Mouse (Mus musculus): ENCODE data around the gene Zfp954. TPM values are rescaled to one million over a fixed set of nuclear protein-coding genes. Genes with fewer than 3 reads are reported as not detected.

Zfp954 gene
- polyA plus RNA-seq, 1 experiment from 2014 or later, result 9.9 TPM

GRCm38 (mm10) chr7:7108501-7108900 is 12.8 kb downstream of the Zfp954 start:
- no peak for ATAC-seq (replicated peaks; ENCODE audit: extremely low read depth, insufficient read depth, low FRiP score)
- H3K4me1 ChIP-seq (ENCODE audit: control insufficient read depth, insufficient read depth, low read length), result no peaks in the 10 kb centered on the region
- no peak overlapping the region for H3K27ac ChIP-seq (ENCODE audit: low read length)
- no peak overlapping the region for H3K9ac ChIP-seq (ENCODE audit: low read length)
- WGBS, result 82% methylated on average over 7 of the region's 7 CpGs
- H3K36me3 ChIP-seq (ENCODE audit: control insufficient read depth, insufficient read depth), result no peaks in the 10 kb centered on the region
- H3K27me3 ChIP-seq (ENCODE audit: control insufficient read depth, insufficient read depth, low read length), result no peaks in the 10 kb centered on the region
- peaks cover 9% of the 10 kb centered on the region for H3K9me3 ChIP-seq (replicated peaks; ENCODE audit: control insufficient read depth, low read length)
- no peak overlapping the region for H3K4me3 ChIP-seq (ENCODE audit: low read length)
- H3K4me2 ChIP-seq (ENCODE audit: low read depth, low read length), result no peak overlapping the region

Other genes with a start within 250 kb of the Zfp954 start
- 0.15 TPM in 1 of 2 replicates, not detected in the other for gene Aurkc, start 126.2 kb downstream of the Zfp954 start, polyA plus RNA-seq (2015; fragmentation: Nextera tagmentation; extraction: Ambion mirVana)
- gene Zfp773, start 15.3 kb upstream of the Zfp954 start, polyA plus RNA-seq (2015; fragmentation: Nextera tagmentation; extraction: Ambion mirVana), result 1.1 and 1.2 TPM in 2 replicates
- 1.5 and 1.8 TPM in 2 replicates for gene Zfp418, start 49.8 kb upstream of the Zfp954 start, polyA plus RNA-seq (2015; fragmentation: Nextera tagmentation; extraction: Ambion mirVana)
- gene Zfp772, start 88.5 kb upstream of the Zfp954 start, polyA plus RNA-seq (2015; fragmentation: Nextera tagmentation; extraction: Ambion mirVana), result 4.6 and 5.3 TPM in 2 replicates
- gene Vmn2r29, start 125.8 kb upstream of the Zfp954 start, polyA plus RNA-seq (2015; fragmentation: Nextera tagmentation; extraction: Ambion mirVana), result 0.05 TPM in 1 of 2 replicates, not detected in the other
- gene Gm45844, start 156.8 kb upstream of the Zfp954 start, polyA plus RNA-seq (2015; fragmentation: Nextera tagmentation; extraction: Ambion mirVana), result 2.3 and 3.1 TPM in 2 replicates
- 54.8 and 54.9 TPM in 2 replicates for gene Clcn4, start 179.4 kb upstream of the Zfp954 start, polyA plus RNA-seq (2015; fragmentation: Nextera tagmentation; extraction: Ambion mirVana)
- gene Vmn2r30, start 216.1 kb upstream of the Zfp954 start, polyA plus RNA-seq (2015; fragmentation: Nextera tagmentation; extraction: Ambion mirVana), result 0.01 TPM in 1 of 2 replicates, not detected in the other

All from heart, embryonic 16.5 days (tissue).